Mouse (Mus musculus) heart, embryonic 13.5 days (tissue): ENCODE results near the gene Ppp1r16b. TPM values are rescaled to one million over a fixed set of nuclear protein-coding genes. Genes with fewer than 3 reads are reported as not detected.
"Not testable (repeated sequence)": the region's sequence is repeated elsewhere in the genome, so short reads cannot be mapped to it uniquely, and the experiment has no call there.

Experiments
- ATAC-seq: fragments of 200-750 bp; cut with Nextera tagmentation; 2 replicates; pipeline ENCODE4 v1.8.0; 2017; ENCODE audit warnings: moderate TSS enrichment; ENCODE audit not compliant: insufficient number of reproducible peaks, low FRiP score, low TSS enrichment; ENCODE audit errors: extremely low read depth
- H3K27ac ChIP-seq: fragments of 300-500 bp; sonication (generic); replicated peaks from 2 replicates; pipeline ENCODE4 v1.5.1; 2015; ENCODE audit warnings: moderate library complexity, mild to moderate bottlenecking, inconsistent platforms
- H3K27me3 ChIP-seq: fragments of 300-500 bp; sonication (generic); replicated peaks from 2 replicates; pipeline ENCODE4 v1.6.1; 2015; ENCODE audit warnings: mild to moderate bottlenecking, inconsistent platforms
- H3K36me3 ChIP-seq: fragments of 300-500 bp; sonication (generic); 2 replicates; pipeline ENCODE4 v1.6.1; 2015; ENCODE audit warnings: mild to moderate bottlenecking, inconsistent platforms
- H3K4me1 ChIP-seq: fragments of 300-500 bp; sonication (generic); 2 replicates; pipeline ENCODE4 v1.6.1; 2015; ENCODE audit warnings: inconsistent platforms
- H3K4me2 ChIP-seq: fragments of 300-500 bp; sonication (generic); 2 replicates; pipeline ENCODE4 v1.6.1; 2015; ENCODE audit warnings: inconsistent platforms, mild to moderate bottlenecking, moderate library complexity
- H3K4me3 ChIP-seq: fragments of 300-500 bp; sonication (generic); 2 replicates; pipeline ENCODE4 v1.5.1; 2015; ENCODE audit warnings: moderate library complexity, mild to moderate bottlenecking, inconsistent platforms
- H3K9ac ChIP-seq: fragments of 300-500 bp; sonication (generic); 2 replicates; pipeline ENCODE4 v1.6.1; 2015; ENCODE audit warnings: inconsistent platforms, mild to moderate bottlenecking, moderate library complexity
- H3K9me3 ChIP-seq: fragments of 300-500 bp; sonication (generic); 2 replicates; pipeline ENCODE4 v1.6.1; 2016; ENCODE audit warnings: inconsistent platforms
- WGBS: fragments of 180-500 bp; shearing (Covaris S2); methylation state at CpG from one replicate; pipeline ENCODE4 v1.1.7; 2015; ENCODE audit warnings: mixed read lengths; 5-methylcytosine and 5-hydroxymethylcytosine counted together
- polyA plus RNA-seq: library from polyadenylated mRNA; unstranded; fragments of >200 nt; fragmentation: Nextera tagmentation; extraction: Ambion mirVana; gene quantifications from 2 replicates; pipeline ENCODE4 v1.2.1, GENCODE M21; 2015

The Ppp1r16b gene
- polyA plus RNA-seq, 1 experiment from 2014 or later, result 4.5 TPM

GRCm38 (mm10) chr2:158726252-158726651, 61.1 kb downstream of the Ppp1r16b start:
- Histone ChIP-seq H3K4me3 (no peak overlapping the region), H3K4me2 (no peak overlapping the region), H3K27ac (no peak overlapping the region), H3K36me3 (no peaks in the 10 kb centered on the region), H3K9ac (no peak overlapping the region), H3K4me1 (peaks cover 28% of the 10 kb centered on the region), H3K27me3 (no peaks in the 10 kb centered on the region), H3K9me3 (no peaks in the 10 kb centered on the region)
- WGBS, result 60% methylated on average over 6 of the region's 6 CpGs
- no peak for ATAC-seq

GRCm38 (mm10) chr2:158728061-158728815, 63.0 kb downstream of the Ppp1r16b start:
- ATAC-seq, result no peak

DNA sequence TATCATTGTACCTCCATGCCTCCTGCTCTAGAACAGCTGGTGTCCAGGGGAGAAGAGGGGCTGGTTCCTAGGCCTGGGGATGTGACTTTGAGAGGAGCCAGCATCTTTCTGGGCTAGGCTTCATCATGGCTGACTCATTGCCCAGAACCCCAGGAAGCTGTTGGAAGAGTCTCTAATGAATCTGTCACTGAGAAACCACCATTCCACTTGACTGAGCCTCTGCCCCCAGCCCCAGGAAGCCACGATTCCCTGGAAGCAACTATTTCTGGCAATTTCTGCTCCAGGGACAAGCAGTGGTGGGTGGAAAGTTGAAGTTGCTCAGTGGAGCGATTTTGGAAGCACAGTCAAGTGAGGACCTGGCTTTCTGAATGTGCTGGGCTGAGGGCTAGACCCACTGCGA, 65.7 kb downstream of the Ppp1r16b start:
- Histone ChIP-seq H3K4me1 (peaks cover 11% of the 10 kb centered on the region), H3K4me2 (no peak overlapping the region), H3K9me3 (no peaks in the 10 kb centered on the region), H3K27ac (no peak overlapping the region), H3K4me3 (no peak overlapping the region), H3K9ac (no peak overlapping the region), H3K27me3 (no peaks in the 10 kb centered on the region; the same call in 1 of the 2 replicates), H3K36me3 (no peaks in the 10 kb centered on the region)
- 70% methylated on average over 3 of the region's 3 CpGs for whole genome bisulfite sequencing
- no peak for ATAC-seq

More at GRCm38 (mm10) chr2:158728061-158728815, 63.0 kb downstream of the Ppp1r16b start:
- H3K9ac ChIP-seq, result no peak overlapping the region
- H3K4me1 ChIP-seq, result peaks cover 11% of the 10 kb centered on the region
- no peak overlapping the region for H3K4me2 ChIP-seq
- 34% methylated on average over 7 of the region's 7 CpGs for WGBS
- no peak overlapping the region for H3K27ac ChIP-seq
- no peaks in the 10 kb centered on the region for H3K9me3 ChIP-seq
- no peaks in the 10 kb centered on the region for H3K36me3 ChIP-seq
- H3K27me3 ChIP-seq, result no peaks in the 10 kb centered on the region; the same call in 1 of the 2 replicates
- H3K4me3 ChIP-seq, result no peak overlapping the region

GRCm38 (mm10) chr2:158732521-158732920, 67.3 kb downstream of the Ppp1r16b start:
- WGBS, result 74% methylated on average over 9 of the region's 9 CpGs
- Histone ChIP-seq H3K9me3 (no peaks in the 10 kb centered on the region), H3K4me2 (no peak overlapping the region)

GRCm38 (mm10) chr2:158733136-158733535, 67.9 kb downstream of the Ppp1r16b start:
- Histone ChIP-seq H3K4me3 (no peak overlapping the region), H3K27ac (no peak overlapping the region), H3K4me2 (no peak overlapping the region), H3K27me3 (no peaks in the 10 kb centered on the region; the same call in 1 of the 2 replicates), H3K9me3 (no peaks in the 10 kb centered on the region), H3K4me1 (peaks cover 11% of the 10 kb centered on the region), H3K9ac (no peak overlapping the region), H3K36me3 (no peaks in the 10 kb centered on the region)
- 55% methylated on average over 4 of the region's 4 CpGs for WGBS
- no peak for ATAC-seq

More at GRCm38 (mm10) chr2:158732521-158732920, 67.3 kb downstream of the Ppp1r16b start:
- no peak overlapping the region for H3K4me3 ChIP-seq
- H3K9ac ChIP-seq, result no peak overlapping the region
- H3K27me3 ChIP-seq, result no peaks in the 10 kb centered on the region; the same call in 1 of the 2 replicates
- no peak overlapping the region for H3K27ac ChIP-seq
- H3K36me3 ChIP-seq, result no peaks in the 10 kb centered on the region
- ATAC-seq, result no peak
- H3K4me1 ChIP-seq, result peaks cover 11% of the 10 kb centered on the region

GRCm38 (mm10) chr2:158733914-158734313, 68.7 kb downstream of the Ppp1r16b start:
- no peak overlapping the region for H3K4me2 ChIP-seq
- H3K27ac ChIP-seq, result 0 out of 2 replicates have a peak overlapping the region, but pooled peaks have one; percentile 42
- no peak overlapping the region for H3K4me3 ChIP-seq
- no peak overlapping the region for H3K9ac ChIP-seq
- no peak for ATAC-seq
- no peaks in the 10 kb centered on the region for H3K36me3 ChIP-seq
- peaks cover 11% of the 10 kb centered on the region for H3K4me1 ChIP-seq
- no peaks in the 10 kb centered on the region; the same call in 1 of the 2 replicates for H3K27me3 ChIP-seq
- 67% methylated on average over 6 of the region's 6 CpGs for WGBS
- no peaks in the 10 kb centered on the region for H3K9me3 ChIP-seq

- H3K27ac ChIP-seq, result peak overlapping the region; percentile 42; the same call in 1 of the 2 replicates
Measured at GRCm38 (mm10) chr2:158734500-158735152, 69.4 kb downstream of the Ppp1r16b start.

DNA sequence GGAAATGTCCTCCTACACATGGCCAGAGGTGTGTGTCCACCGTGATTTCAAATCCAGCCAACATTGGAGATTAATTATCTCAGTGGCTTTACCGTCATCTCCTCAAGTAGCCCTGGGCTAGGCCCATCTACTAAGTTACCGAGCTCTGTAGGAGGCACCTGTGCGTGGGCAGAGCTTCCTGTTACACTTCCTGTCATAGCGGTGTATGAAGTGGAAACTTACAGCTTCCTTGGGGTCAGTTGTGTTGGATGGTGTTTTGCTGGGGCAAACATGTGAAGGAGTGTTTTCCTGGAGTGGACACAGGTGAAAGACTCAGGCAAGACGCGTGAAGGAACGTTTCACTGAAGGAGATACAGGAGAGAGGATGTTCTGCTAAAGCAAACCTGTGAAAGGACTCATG, 70.1 kb downstream of the Ppp1r16b start:
- no peak overlapping the region for H3K9ac ChIP-seq
- H3K9me3 ChIP-seq, result no peaks in the 10 kb centered on the region
- WGBS, result 75% methylated on average over 8 of the region's 8 CpGs
- no peak for ATAC-seq
- no peak overlapping the region for H3K4me2 ChIP-seq
- peaks cover 11% of the 10 kb centered on the region for H3K4me1 ChIP-seq
- H3K27me3 ChIP-seq, result no peaks in the 10 kb centered on the region; the same call in 1 of the 2 replicates
- no peak overlapping the region for H3K27ac ChIP-seq
- no peak overlapping the region for H3K4me3 ChIP-seq
- no peaks in the 10 kb centered on the region for H3K36me3 ChIP-seq

More at GRCm38 (mm10) chr2:158734500-158735152, 69.4 kb downstream of the Ppp1r16b start:
- H3K4me2 ChIP-seq, result no peak overlapping the region
- H3K4me3 ChIP-seq, result no peak overlapping the region
- H3K9ac ChIP-seq, result no peak overlapping the region
- H3K36me3 ChIP-seq, result no peaks in the 10 kb centered on the region
- H3K9me3 ChIP-seq, result no peaks in the 10 kb centered on the region
- 61% methylated on average over 7 of the region's 7 CpGs for WGBS
- H3K27me3 ChIP-seq, result no peaks in the 10 kb centered on the region; the same call in 1 of the 2 replicates
- no peak for ATAC-seq
- peaks cover 11% of the 10 kb centered on the region for H3K4me1 ChIP-seq

DNA sequence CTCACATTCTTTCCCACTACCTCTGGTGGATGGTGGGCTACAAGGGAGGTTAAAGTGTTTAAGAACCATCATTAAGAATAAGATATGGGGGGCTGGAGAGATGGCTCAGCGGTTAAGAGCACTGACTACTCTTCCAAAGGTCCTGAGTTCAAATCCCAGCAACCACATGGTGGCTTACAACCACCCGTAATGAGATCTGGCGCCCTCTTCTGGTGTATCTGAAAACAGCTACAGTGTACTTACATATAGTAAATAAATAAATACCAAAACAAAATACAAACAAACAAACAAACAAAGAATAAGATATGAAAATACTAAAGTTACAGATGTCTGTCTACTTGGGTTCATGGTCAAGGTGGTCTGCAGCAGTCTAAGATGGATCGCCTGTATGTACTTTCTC, 71.0 kb downstream of the Ppp1r16b start:
- not testable (repeated sequence) for H3K4me3 ChIP-seq, H3K9me3 ChIP-seq, H3K27me3 ChIP-seq, H3K4me2 ChIP-seq, H3K36me3 ChIP-seq, H3K9ac ChIP-seq, ATAC-seq, H3K27ac ChIP-seq
- 78% methylated on average over 4 of the region's 4 CpGs for WGBS
- peaks cover 11% of the 10 kb centered on the region for H3K4me1 ChIP-seq

- WGBS, result 82% methylated on average over 11 of the region's 11 CpGs
- Histone ChIP-seq H3K27me3 (no peaks in the 10 kb centered on the region), H3K9ac (no peak overlapping the region), H3K4me1 (peaks cover 11% of the 10 kb centered on the region), H3K36me3 (peaks cover 3% of the 10 kb centered on the region; the same call in 1 of the 2 replicates), H3K27ac (no peak overlapping the region), H3K9me3 (no peaks in the 10 kb centered on the region), H3K4me3 (no peak overlapping the region), H3K4me2 (no peak overlapping the region)
- no peak for ATAC-seq
Measured at GRCm38 (mm10) chr2:158738591-158738990, 73.4 kb downstream of the Ppp1r16b start.

GRCm38 (mm10) chr2:158739113-158739512, 73.9 kb downstream of the Ppp1r16b start:
- H3K9ac ChIP-seq, result no peak overlapping the region
- no peaks in the 10 kb centered on the region for H3K27me3 ChIP-seq
- no peak for ATAC-seq
- no peak overlapping the region for H3K27ac ChIP-seq
- no peak overlapping the region for H3K4me2 ChIP-seq
- H3K4me1 ChIP-seq, result peaks cover 9% of the 10 kb centered on the region
- H3K4me3 ChIP-seq, result no peak overlapping the region
- peaks cover 3% of the 10 kb centered on the region; the same call in 1 of the 2 replicates for H3K36me3 ChIP-seq
- 54% methylated on average over 3 of the region's 3 CpGs for WGBS
- no peaks in the 10 kb centered on the region for H3K9me3 ChIP-seq
